Mouse (Mus musculus): ENCODE results near the gene Phgdh. TPM values are rescaled to one million over a fixed set of nuclear protein-coding genes. Genes with fewer than 3 reads are reported as not detected.

Gene Phgdh
- polyA plus RNA-seq, 1 experiment from 2014 or later = 119 TPM

- ATAC-seq (replicated peaks; ENCODE audit: insufficient number of reproducible peaks, low FRiP score, low TSS enrichment) = no peak
- Histone ChIP-seq H3K9ac (ENCODE audit: low read depth, low read length) (no peak overlapping the region), H3K4me1 (ENCODE audit: control insufficient read depth, insufficient read depth, low read length) (no peaks in the 10 kb centered on the region), H3K4me2 (no peak overlapping the region), H3K36me3 (ENCODE audit: control insufficient read depth, insufficient read depth, low read length) (no peaks in the 10 kb centered on the region), H3K4me3 (ENCODE audit: low read depth, low read length) (no peak overlapping the region), H3K9me3 (replicated peaks; ENCODE audit: control insufficient read depth, low read length) (no peaks in the 10 kb centered on the region), H3K27ac (ENCODE audit: low read depth, low read length) (no peak overlapping the region), H3K27me3 (ENCODE audit: control insufficient read depth, insufficient read depth, low read length) (no peaks in the 10 kb centered on the region)
- 74% methylated on average over 6 of the region's 6 CpGs for whole genome bisulfite sequencing (ENCODE audit: insufficient replicate concordance)
Observed at GRCm38 (mm10) chr3:98356026-98356365, 16.2 kb upstream of the Phgdh start.

- H3K4me3 ChIP-seq (ENCODE audit: low read depth, low read length) = no peak overlapping the region
- no peaks in the 10 kb centered on the region for H3K4me1 ChIP-seq (ENCODE audit: control insufficient read depth, insufficient read depth, low read length)
- H3K9ac ChIP-seq (ENCODE audit: low read depth, low read length) = no peak overlapping the region
- no peaks in the 10 kb centered on the region for H3K27me3 ChIP-seq (ENCODE audit: control insufficient read depth, insufficient read depth, low read length)
- ATAC-seq (replicated peaks; ENCODE audit: insufficient number of reproducible peaks, low FRiP score, low TSS enrichment) = no peak
- no peak overlapping the region for H3K4me2 ChIP-seq
- no peak overlapping the region for H3K27ac ChIP-seq (ENCODE audit: low read depth, low read length)
- H3K36me3 ChIP-seq (ENCODE audit: control insufficient read depth, insufficient read depth, low read length) = no peaks in the 10 kb centered on the region
- no peaks in the 10 kb centered on the region for H3K9me3 ChIP-seq (replicated peaks; ENCODE audit: control insufficient read depth, low read length)
- 66% methylated on average over 10 of the region's 10 CpGs for WGBS (ENCODE audit: insufficient replicate concordance)
Observed at GRCm38 (mm10) chr3:98355344-98356025, 15.7 kb upstream of the Phgdh start.

- H3K9ac ChIP-seq (ENCODE audit: low read depth, low read length) = no peak overlapping the region
- no peaks in the 10 kb centered on the region for H3K36me3 ChIP-seq (ENCODE audit: control insufficient read depth, insufficient read depth, low read length)
- H3K27ac ChIP-seq (ENCODE audit: low read depth, low read length) = no peak overlapping the region
- ATAC-seq (replicated peaks; ENCODE audit: insufficient number of reproducible peaks, low FRiP score, low TSS enrichment) = no peak
- no peaks in the 10 kb centered on the region for H3K27me3 ChIP-seq (ENCODE audit: control insufficient read depth, insufficient read depth, low read length)
- no peak overlapping the region for H3K4me3 ChIP-seq (ENCODE audit: low read depth, low read length)
- H3K4me1 ChIP-seq (ENCODE audit: control insufficient read depth, insufficient read depth, low read length) = no peaks in the 10 kb centered on the region
- WGBS (ENCODE audit: insufficient replicate concordance) = 35% methylated on average over 7 of the region's 7 CpGs
- H3K9me3 ChIP-seq (replicated peaks; ENCODE audit: control insufficient read depth, low read length) = no peaks in the 10 kb centered on the region
- no peak overlapping the region for H3K4me2 ChIP-seq
Observed at GRCm38 (mm10) chr3:98353892-98354291, 14.1 kb upstream of the Phgdh start.

- H3K4me1 ChIP-seq (ENCODE audit: control insufficient read depth, insufficient read depth, low read length) = no peaks in the 10 kb centered on the region
- WGBS (ENCODE audit: insufficient replicate concordance) = 20% methylated on average over 8 of the region's 8 CpGs
- no peak overlapping the region for H3K27ac ChIP-seq (ENCODE audit: low read depth, low read length)
- H3K4me2 ChIP-seq = no peak overlapping the region
- H3K9me3 ChIP-seq (replicated peaks; ENCODE audit: control insufficient read depth, low read length) = no peaks in the 10 kb centered on the region
- no peaks in the 10 kb centered on the region for H3K36me3 ChIP-seq (ENCODE audit: control insufficient read depth, insufficient read depth, low read length)
- no peak overlapping the region for H3K4me3 ChIP-seq (ENCODE audit: low read depth, low read length)
- H3K27me3 ChIP-seq (ENCODE audit: control insufficient read depth, insufficient read depth, low read length) = no peaks in the 10 kb centered on the region
- no peak for ATAC-seq (replicated peaks; ENCODE audit: insufficient number of reproducible peaks, low FRiP score, low TSS enrichment)
- H3K9ac ChIP-seq (ENCODE audit: low read depth, low read length) = no peak overlapping the region
Observed at GRCm38 (mm10) chr3:98348705-98349104, 8.9 kb upstream of the Phgdh start.

- Histone ChIP-seq H3K27ac (ENCODE audit: low read depth, low read length) (no peak overlapping the region), H3K27me3 (ENCODE audit: control insufficient read depth, insufficient read depth, low read length) (no peaks in the 10 kb centered on the region), H3K9me3 (replicated peaks; ENCODE audit: control insufficient read depth, low read length) (no peaks in the 10 kb centered on the region), H3K36me3 (ENCODE audit: control insufficient read depth, insufficient read depth, low read length) (no peaks in the 10 kb centered on the region), H3K4me2 (no peak overlapping the region), H3K4me3 (ENCODE audit: low read depth, low read length) (no peak overlapping the region), H3K4me1 (ENCODE audit: control insufficient read depth, insufficient read depth, low read length) (no peaks in the 10 kb centered on the region), H3K9ac (ENCODE audit: low read depth, low read length) (no peak overlapping the region)
- no peak for ATAC-seq (replicated peaks; ENCODE audit: insufficient number of reproducible peaks, low FRiP score, low TSS enrichment)
- 65% methylated on average over 6 of the region's 6 CpGs for WGBS (ENCODE audit: insufficient replicate concordance)
Observed at GRCm38 (mm10) chr3:98348106-98348505, 8.3 kb upstream of the Phgdh start.

GRCm38 (mm10) chr3:98343235-98343634 lies 3.4 kb upstream of the Phgdh start:
- no peak overlapping the region for H3K9ac ChIP-seq (ENCODE audit: low read depth, low read length)
- no peak for ATAC-seq (replicated peaks; ENCODE audit: insufficient number of reproducible peaks, low FRiP score, low TSS enrichment)
- no peaks in the 10 kb centered on the region for H3K27me3 ChIP-seq (ENCODE audit: control insufficient read depth, insufficient read depth, low read length)
- no peak overlapping the region for H3K4me3 ChIP-seq (ENCODE audit: low read depth, low read length)
- no peak overlapping the region for H3K27ac ChIP-seq (ENCODE audit: low read depth, low read length)
- WGBS (ENCODE audit: insufficient replicate concordance) = 85% methylated on average over 3 of the region's 3 CpGs
- no peaks in the 10 kb centered on the region for H3K36me3 ChIP-seq (ENCODE audit: control insufficient read depth, insufficient read depth, low read length)
- H3K4me1 ChIP-seq (ENCODE audit: control insufficient read depth, insufficient read depth, low read length) = no peaks in the 10 kb centered on the region; the same call in 1 of the 2 replicates
- no peak overlapping the region for H3K4me2 ChIP-seq
- H3K9me3 ChIP-seq (replicated peaks; ENCODE audit: control insufficient read depth, low read length) = no peaks in the 10 kb centered on the region

GRCm38 (mm10) chr3:98340818-98341594 lies 1.2 kb upstream of the Phgdh start:
- no peaks in the 10 kb centered on the region for H3K27me3 ChIP-seq (ENCODE audit: control insufficient read depth, insufficient read depth, low read length)
- no peaks in the 10 kb centered on the region for H3K9me3 ChIP-seq (replicated peaks; ENCODE audit: control insufficient read depth, low read length)
- no peak overlapping the region for H3K4me3 ChIP-seq (ENCODE audit: low read depth, low read length)
- 70% methylated on average over 17 of the region's 17 CpGs for WGBS (ENCODE audit: insufficient replicate concordance)
- H3K4me1 ChIP-seq (ENCODE audit: control insufficient read depth, insufficient read depth, low read length) = peaks cover 5% of the 10 kb centered on the region; the same call in 1 of the 2 replicates
- H3K27ac ChIP-seq (ENCODE audit: low read depth, low read length) = no peak overlapping the region
- H3K9ac ChIP-seq (ENCODE audit: low read depth, low read length) = no peak overlapping the region
- no peak for ATAC-seq (replicated peaks; ENCODE audit: insufficient number of reproducible peaks, low FRiP score, low TSS enrichment)
- no peaks in the 10 kb centered on the region for H3K36me3 ChIP-seq (ENCODE audit: control insufficient read depth, insufficient read depth, low read length)
- H3K4me2 ChIP-seq = no peak overlapping the region

- WGBS (ENCODE audit: insufficient replicate concordance) = under 1% methylated on average over 46 of the region's 46 CpGs
- 0 out of 2 replicates have a peak overlapping the region, but pooled peaks have one; percentile 35 for H3K27ac ChIP-seq (ENCODE audit: low read depth, low read length)
- peak overlapping the region; percentile 77 for H3K9ac ChIP-seq (ENCODE audit: low read depth, low read length)
- H3K4me3 ChIP-seq (ENCODE audit: low read depth, low read length) = peak overlapping the region; percentile 67
- no peaks in the 10 kb centered on the region for H3K9me3 ChIP-seq (replicated peaks; ENCODE audit: control insufficient read depth, low read length)
- H3K36me3 ChIP-seq (ENCODE audit: control insufficient read depth, insufficient read depth, low read length) = no peaks in the 10 kb centered on the region
- ATAC-seq (replicated peaks; ENCODE audit: insufficient number of reproducible peaks, low FRiP score, low TSS enrichment) = peak; percentile 20; the same call in 1 of the 2 replicates
- H3K4me2 ChIP-seq = peak overlapping the region; percentile 99
- H3K4me1 ChIP-seq (ENCODE audit: control insufficient read depth, insufficient read depth, low read length) = peaks cover 5% of the 10 kb centered on the region; the same call in 1 of the 2 replicates
- no peaks in the 10 kb centered on the region for H3K27me3 ChIP-seq (ENCODE audit: control insufficient read depth, insufficient read depth, low read length)
Observed at GRCm38 (mm10) chr3:98339097-98339705, 589 bp downstream of the Phgdh start.

Data from heart, embryonic 11.5 days (tissue).